Mouse (Mus musculus) mesoderm, embryonic 11.5 days (tissue): Measurements from ENCODE around the gene Plcb1.
"Not testable (repeated sequence)": the region's sequence is repeated elsewhere in the genome, so short reads cannot be mapped to it uniquely, and the experiment has no call there.

Source experiments
- DNase-seq: peaks from one replicate; pipeline ENCODE4 v3.0.0-alpha.2; 2012; ENCODE audit warnings: low read depth, low spot score

The Plcb1 gene

GRCm38 (mm10) chr2:134968380-134968779, 182.5 kb downstream of the Plcb1 start:
- no peak for DNase-seq

GRCm38 (mm10) chr2:134972376-134972775, 186.5 kb downstream of the Plcb1 start:
- DNase-seq, result no peak

GRCm38 (mm10) chr2:134974711-134975110, 188.8 kb downstream of the Plcb1 start:
- DNase-seq, result no peak

GRCm38 (mm10) chr2:134976796-134977330, 191.0 kb downstream of the Plcb1 start:
- DNase-seq, result no peak

- DNase-seq, result no peak
Observed at GRCm38 (mm10) chr2:134977641-134978040, 191.8 kb downstream of the Plcb1 start.

GRCm38 (mm10) chr2:134981394-134981793, 195.5 kb downstream of the Plcb1 start:
- DNase-seq, result no peak

- no peak for DNase-seq
Observed at GRCm38 (mm10) chr2:134984884-134985283, 199.0 kb downstream of the Plcb1 start.

GRCm38 (mm10) chr2:134987978-134988377, 202.1 kb downstream of the Plcb1 start:
- no peak for DNase-seq

- DNase-seq, result no peak
Observed at GRCm38 (mm10) chr2:134989650-134990292, 203.9 kb downstream of the Plcb1 start.

GRCm38 (mm10) chr2:135007134-135007533, 221.3 kb downstream of the Plcb1 start:
- no peak for DNase-seq

- DNase-seq, result not testable (repeated sequence)
Observed at GRCm38 (mm10) chr2:135007885-135008284, 222.0 kb downstream of the Plcb1 start.

GRCm38 (mm10) chr2:135010371-135010770, 224.5 kb downstream of the Plcb1 start:
- DNase-seq, result no peak

GRCm38 (mm10) chr2:135015501-135015900, 229.6 kb downstream of the Plcb1 start:
- no peak for DNase-seq

GRCm38 (mm10) chr2:135018275-135018674, 232.4 kb downstream of the Plcb1 start:
- DNase-seq, result no peak

- DNase-seq, result peak; percentile 23
Observed at GRCm38 (mm10) chr2:135018708-135019107, 232.8 kb downstream of the Plcb1 start.

- no peak for DNase-seq
Observed at GRCm38 (mm10) chr2:135019588-135019987, 233.7 kb downstream of the Plcb1 start.

- DNase-seq, result no peak
Observed at GRCm38 (mm10) chr2:135029288-135029687, 243.4 kb downstream of the Plcb1 start.

GRCm38 (mm10) chr2:135029700-135030099, 243.8 kb downstream of the Plcb1 start:
- DNase-seq, result no peak

GRCm38 (mm10) chr2:135035640-135036260, 249.9 kb downstream of the Plcb1 start:
- peak; percentile 45 for DNase-seq

- DNase-seq, result no peak
Observed at GRCm38 (mm10) chr2:135048791-135049190, 262.9 kb downstream of the Plcb1 start.

- DNase-seq, result no peak
Observed at GRCm38 (mm10) chr2:135049283-135049682, 263.4 kb downstream of the Plcb1 start.

- DNase-seq, result no peak
Observed at GRCm38 (mm10) chr2:135051540-135052288, 265.8 kb downstream of the Plcb1 start.
